Mouse (Mus musculus): ENCODE data around the gene Klf15.

GRCm38 (mm10) chr6:90462841-90463227 is 458 bp downstream of the Klf15 start:
- no peak for TF ChIP-seq CTCF (conservative IDR thresholded peaks at IDR 0.05; ENCODE audit: low read length)
- TF ChIP-seq POU5F1 (IDR thresholded peaks at IDR 0.05; ENCODE audit: borderline replicate concordance, low read length), result no peak
- TF ChIP-seq NANOG (IDR thresholded peaks at IDR 0.05; ENCODE audit: borderline replicate concordance, low read length), result no peak

Data from E14TG2a.4 (cell line).